Mouse (Mus musculus): ENCODE measurements around the gene Gse1. TPM values are rescaled to one million over a fixed set of nuclear protein-coding genes. Genes with fewer than 3 reads are reported as not detected.

Gse1 gene
- polyA plus RNA-seq, 1 experiment from 2014 or later, result 10.0 TPM

DNA sequence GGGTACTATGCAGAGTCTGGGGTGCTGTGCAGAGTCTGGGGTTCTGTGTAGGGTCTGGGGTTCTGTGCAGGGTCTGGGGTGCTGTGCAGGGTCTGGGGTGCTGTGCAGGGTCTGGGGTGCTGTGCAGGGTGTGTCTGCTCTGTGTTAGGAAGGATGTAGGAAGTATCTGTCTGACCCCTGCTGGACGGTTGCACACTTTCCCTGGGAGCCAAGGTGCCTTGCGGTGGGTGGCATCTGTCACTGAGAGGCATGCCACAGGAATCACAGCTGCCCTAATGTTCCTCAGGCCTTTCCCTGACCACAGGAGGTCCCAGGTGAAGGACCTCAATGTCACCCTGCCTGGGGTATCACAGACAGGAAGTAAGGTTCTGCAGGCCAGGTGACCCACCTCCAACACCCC is 278.3 kb downstream of the Gse1 start:
- Histone ChIP-seq H3K27me3 (no peaks in the 10 kb centered on the region), H3K9ac (no peak overlapping the region), H3K4me3 (replicated peaks) (no peak overlapping the region), H3K27ac (no peak overlapping the region), H3K4me2 (no peak overlapping the region), H3K36me3 (no peaks in the 10 kb centered on the region), H3K4me1 (peaks cover 87% of the 10 kb centered on the region), H3K9me3 (replicated peaks) (no peaks in the 10 kb centered on the region)
- WGBS, result 40% methylated on average over 2 of the region's 2 CpGs
- ATAC-seq (replicated peaks; ENCODE audit: low FRiP score), result no peak

DNA sequence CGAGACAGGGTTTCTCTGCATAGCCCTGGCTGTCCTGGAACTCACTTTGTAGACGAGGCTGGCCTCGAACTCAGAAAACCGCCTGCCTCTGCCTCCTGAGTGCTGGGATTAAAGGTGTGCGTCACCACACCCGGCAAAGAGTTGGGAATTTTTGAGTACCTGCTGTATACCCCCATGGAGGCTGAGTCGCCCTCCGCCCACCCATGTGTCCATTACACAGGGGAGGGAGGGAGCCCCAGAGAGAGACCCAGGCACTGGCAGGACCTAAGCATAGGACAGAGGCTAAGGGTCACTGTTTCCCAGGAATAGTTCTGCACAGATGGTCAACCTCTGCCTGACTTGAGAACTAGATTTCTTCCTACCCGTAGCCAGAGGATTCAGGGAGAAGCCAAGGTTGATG is 279.0 kb downstream of the Gse1 start:
- Histone ChIP-seq H3K9ac (no peak overlapping the region), H3K4me1 (peaks cover 90% of the 10 kb centered on the region), H3K27me3 (no peaks in the 10 kb centered on the region), H3K27ac (no peak overlapping the region), H3K4me3 (replicated peaks) (no peak overlapping the region), H3K9me3 (replicated peaks) (no peaks in the 10 kb centered on the region), H3K36me3 (no peaks in the 10 kb centered on the region), H3K4me2 (no peak overlapping the region)
- no peak for ATAC-seq (replicated peaks; ENCODE audit: low FRiP score)
- WGBS, result 90% methylated on average over 9 of the region's 9 CpGs

- Histone ChIP-seq H3K27ac (peak overlapping the region; percentile 52), H3K4me3 (replicated peaks) (peak overlapping the region; percentile 27), H3K9me3 (replicated peaks) (no peaks in the 10 kb centered on the region), H3K4me1 (peaks cover 89% of the 10 kb centered on the region), H3K27me3 (0 out of 2 replicates have a peak, but pooled peaks cover 4% of the 10 kb centered on the region), H3K36me3 (no peaks in the 10 kb centered on the region), H3K9ac (0 out of 2 replicates have a peak overlapping the region, but pooled peaks have one; percentile 15), H3K4me2 (peak overlapping the region; percentile 53)
- peak; percentile 44 for ATAC-seq (replicated peaks; ENCODE audit: low FRiP score)
- WGBS, result 3% methylated on average over 21 of the region's 21 CpGs
These were observed 281.1 kb downstream of the Gse1 start for GRCm38 (mm10) chr8:120509136-120510034.

DNA sequence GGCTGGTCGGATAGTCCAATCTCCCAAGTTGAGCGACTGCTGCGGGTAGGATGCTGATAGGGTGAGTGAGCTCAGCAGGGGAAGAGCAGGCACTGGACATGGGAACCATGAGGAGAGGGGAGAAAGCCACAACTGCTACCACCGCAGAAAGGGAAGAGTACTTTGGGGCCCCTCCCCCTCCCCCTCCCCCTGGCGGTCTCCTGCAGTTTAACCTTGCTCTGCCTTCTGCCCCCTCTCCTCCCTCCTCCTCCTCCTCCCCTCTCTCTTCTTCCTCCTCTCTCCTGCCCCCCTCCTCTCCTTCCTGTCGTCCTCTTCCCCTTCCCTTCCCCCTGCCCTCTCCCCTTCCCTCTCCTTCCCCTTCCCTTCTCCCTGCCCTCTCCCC is 281.8 kb downstream of the Gse1 start:
- H3K9ac ChIP-seq, result 0 out of 2 replicates have a peak overlapping the region, but pooled peaks have one; percentile 15
- WGBS, result 7% methylated on average over 5 of the region's 6 CpGs
- no peaks in the 10 kb centered on the region for H3K9me3 ChIP-seq (replicated peaks)
- H3K36me3 ChIP-seq, result no peaks in the 10 kb centered on the region
- ATAC-seq (replicated peaks; ENCODE audit: low FRiP score), result no peak
- H3K4me2 ChIP-seq, result peak overlapping the region; percentile 53
- H3K4me3 ChIP-seq (replicated peaks), result peak overlapping the region; percentile 27; the same call in 1 of the 2 replicates
- H3K27me3 ChIP-seq, result 0 out of 2 replicates have a peak, but pooled peaks cover 4% of the 10 kb centered on the region
- peak overlapping the region; percentile 52; the same call in 1 of the 2 replicates for H3K27ac ChIP-seq
- H3K4me1 ChIP-seq, result peaks cover 88% of the 10 kb centered on the region

- H3K4me1 ChIP-seq, result peaks cover 88% of the 10 kb centered on the region
- no peaks in the 10 kb centered on the region for H3K9me3 ChIP-seq (replicated peaks)
- no peaks in the 10 kb centered on the region for H3K36me3 ChIP-seq
- H3K4me3 ChIP-seq (replicated peaks), result no peak overlapping the region
- WGBS, result 28% methylated on average over 5 of the region's 5 CpGs
- ATAC-seq (replicated peaks; ENCODE audit: low FRiP score), result no peak
- 0 out of 2 replicates have a peak, but pooled peaks cover 4% of the 10 kb centered on the region for H3K27me3 ChIP-seq
- H3K27ac ChIP-seq, result 0 out of 2 replicates have a peak overlapping the region, but pooled peaks have one; percentile 13
- H3K4me2 ChIP-seq, result no peak overlapping the region
- 0 out of 2 replicates have a peak overlapping the region, but pooled peaks have one; percentile 1 for H3K9ac ChIP-seq
These were observed 282.7 kb downstream of the Gse1 start for GRCm38 (mm10) chr8:120510863-120511457.

GRCm38 (mm10) chr8:120511737-120512136 is 283.5 kb downstream of the Gse1 start:
- Histone ChIP-seq H3K4me1 (peaks cover 88% of the 10 kb centered on the region), H3K27ac (no peak overlapping the region), H3K27me3 (0 out of 2 replicates have a peak, but pooled peaks cover 4% of the 10 kb centered on the region), H3K9ac (no peak overlapping the region), H3K4me2 (no peak overlapping the region), H3K4me3 (replicated peaks) (no peak overlapping the region), H3K9me3 (replicated peaks) (no peaks in the 10 kb centered on the region), H3K36me3 (no peaks in the 10 kb centered on the region)
- no peak for ATAC-seq (replicated peaks; ENCODE audit: low FRiP score)
- WGBS, result 36% methylated on average over 8 of the region's 8 CpGs

GRCm38 (mm10) chr8:120512326-120512725 is 284.1 kb downstream of the Gse1 start:
- Histone ChIP-seq H3K4me1 (peaks cover 93% of the 10 kb centered on the region), H3K36me3 (no peaks in the 10 kb centered on the region), H3K9ac (no peak overlapping the region), H3K27ac (no peak overlapping the region), H3K4me3 (replicated peaks) (no peak overlapping the region), H3K4me2 (no peak overlapping the region), H3K27me3 (0 out of 2 replicates have a peak, but pooled peaks cover 4% of the 10 kb centered on the region), H3K9me3 (replicated peaks) (no peaks in the 10 kb centered on the region)
- no peak for ATAC-seq (replicated peaks; ENCODE audit: low FRiP score)
- WGBS, result 58% methylated on average over 11 of the region's 11 CpGs

DNA sequence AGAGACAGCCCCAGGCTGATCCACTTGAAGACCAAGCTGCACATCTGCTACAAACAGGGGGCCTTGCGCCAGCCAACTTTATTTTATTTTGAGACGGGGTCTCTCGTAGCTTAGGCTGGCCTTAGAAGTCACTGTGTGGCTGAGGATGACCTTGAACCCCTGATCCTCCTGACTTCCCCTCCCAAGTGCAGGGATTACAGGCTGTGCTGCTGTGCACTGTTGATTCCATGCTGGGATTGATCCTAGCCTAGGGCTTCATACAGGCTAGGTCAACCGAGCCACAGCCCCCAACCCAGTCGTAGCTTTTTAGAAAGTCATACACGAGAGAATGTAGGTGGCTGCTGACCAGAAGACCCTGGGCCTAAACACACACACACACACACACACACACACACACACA is 284.9 kb downstream of the Gse1 start:
- Histone ChIP-seq H3K27ac (no peak overlapping the region), H3K4me1 (peaks cover 96% of the 10 kb centered on the region), H3K4me3 (replicated peaks) (no peak overlapping the region), H3K27me3 (0 out of 2 replicates have a peak, but pooled peaks cover 4% of the 10 kb centered on the region), H3K36me3 (no peaks in the 10 kb centered on the region), H3K4me2 (no peak overlapping the region), H3K9ac (no peak overlapping the region), H3K9me3 (replicated peaks) (no peaks in the 10 kb centered on the region)
- WGBS, result 66% methylated on average over 6 of the region's 6 CpGs
- ATAC-seq (replicated peaks; ENCODE audit: low FRiP score), result no peak

DNA sequence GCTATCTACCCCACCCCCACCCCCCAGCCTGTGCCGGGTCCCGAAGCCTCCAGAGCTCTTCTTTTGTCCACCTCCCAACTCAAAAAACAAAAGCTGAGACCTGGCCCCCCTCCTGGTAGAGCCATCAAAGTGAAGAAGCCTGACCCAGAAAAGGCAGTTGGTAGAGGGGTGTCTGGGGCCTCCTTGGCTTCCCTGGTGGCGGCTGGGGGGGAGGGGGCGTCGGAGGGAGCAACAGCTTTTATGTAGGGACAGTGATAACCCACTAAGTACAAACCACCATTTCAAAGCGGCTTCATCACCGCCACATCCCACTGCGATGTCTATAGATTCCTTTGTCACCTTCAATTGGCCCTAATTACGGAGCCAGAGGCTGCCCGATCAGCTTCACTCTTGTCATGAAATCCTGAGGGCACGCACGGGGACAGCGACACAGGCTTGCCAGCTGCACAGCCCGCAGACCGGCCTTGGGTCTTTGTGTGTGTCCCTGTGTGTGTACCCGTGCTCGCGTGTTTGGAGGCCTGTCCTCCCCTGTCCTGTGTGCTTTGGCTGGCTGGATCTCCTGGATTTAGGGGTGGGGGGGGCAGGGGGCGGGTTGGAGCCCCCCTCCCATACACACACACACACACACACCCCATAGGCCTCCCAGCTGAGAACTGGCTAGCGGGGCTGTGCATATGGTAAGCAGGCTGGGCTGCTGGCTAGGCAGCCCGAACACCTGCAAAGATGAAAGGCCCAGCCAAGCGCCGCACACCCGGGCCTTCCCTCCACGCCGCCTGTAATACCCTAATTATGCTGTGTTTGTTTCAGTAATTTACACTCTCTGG is 285.6 kb downstream of the Gse1 start:
- no peak overlapping the region for H3K27ac ChIP-seq
- no peak overlapping the region for H3K9ac ChIP-seq
- H3K27me3 ChIP-seq, result 0 out of 2 replicates have a peak, but pooled peaks cover 4% of the 10 kb centered on the region
- H3K4me3 ChIP-seq (replicated peaks), result no peak overlapping the region
- peaks cover 96% of the 10 kb centered on the region for H3K4me1 ChIP-seq
- H3K36me3 ChIP-seq, result no peaks in the 10 kb centered on the region
- no peak for ATAC-seq (replicated peaks; ENCODE audit: low FRiP score)
- H3K9me3 ChIP-seq (replicated peaks), result no peaks in the 10 kb centered on the region
- no peak overlapping the region for H3K4me2 ChIP-seq
- WGBS, result 43% methylated on average over 26 of the region's 26 CpGs

DNA sequence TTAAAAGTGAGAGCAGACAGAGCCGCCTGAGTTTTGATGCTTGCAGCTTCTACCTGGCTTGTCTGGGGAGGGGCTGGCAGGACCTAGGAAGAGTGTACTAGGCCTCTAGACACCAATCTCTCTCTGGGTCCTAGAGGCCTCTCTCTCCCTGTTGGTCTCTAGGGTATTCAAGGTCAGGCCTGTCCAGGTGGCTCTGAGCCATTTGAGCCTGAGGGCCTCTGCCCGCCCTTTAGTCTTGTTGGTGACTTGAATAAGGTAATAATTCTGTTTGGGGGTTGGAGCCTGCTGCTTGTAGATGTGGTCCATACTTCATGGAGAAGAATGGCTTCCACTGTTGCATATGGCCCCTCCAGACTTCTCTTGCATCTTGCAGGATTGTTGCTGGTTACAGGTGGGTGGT is 287.0 kb downstream of the Gse1 start:
- Histone ChIP-seq H3K4me1 (peaks cover 97% of the 10 kb centered on the region), H3K27ac (no peak overlapping the region), H3K9ac (no peak overlapping the region), H3K9me3 (replicated peaks) (no peaks in the 10 kb centered on the region), H3K4me3 (replicated peaks) (no peak overlapping the region), H3K27me3 (0 out of 2 replicates have a peak, but pooled peaks cover 4% of the 10 kb centered on the region), H3K4me2 (no peak overlapping the region), H3K36me3 (no peaks in the 10 kb centered on the region)
- ATAC-seq (replicated peaks; ENCODE audit: low FRiP score), result no peak
- WGBS, result 86% methylated on average over 2 of the region's 2 CpGs

GRCm38 (mm10) chr8:120515650-120516049 is 287.4 kb downstream of the Gse1 start:
- no peak overlapping the region for H3K4me3 ChIP-seq (replicated peaks)
- H3K9me3 ChIP-seq (replicated peaks), result no peaks in the 10 kb centered on the region
- H3K9ac ChIP-seq, result no peak overlapping the region
- no peaks in the 10 kb centered on the region for H3K36me3 ChIP-seq
- 0 out of 2 replicates have a peak, but pooled peaks cover 4% of the 10 kb centered on the region for H3K27me3 ChIP-seq
- H3K4me1 ChIP-seq, result peaks cover 98% of the 10 kb centered on the region
- H3K4me2 ChIP-seq, result no peak overlapping the region
- WGBS, result 86% methylated on average over 6 of the region's 6 CpGs
- no peak for ATAC-seq (replicated peaks; ENCODE audit: low FRiP score)
- no peak overlapping the region for H3K27ac ChIP-seq
